Mouse (Mus musculus): ENCODE data around the gene Thg1l.

Thg1l gene

GRCm38 (mm10) chr11:45927456-45927855, 27.8 kb downstream of the Thg1l start:
- DNase-seq (ENCODE audit: low read depth), result no peak

DNA sequence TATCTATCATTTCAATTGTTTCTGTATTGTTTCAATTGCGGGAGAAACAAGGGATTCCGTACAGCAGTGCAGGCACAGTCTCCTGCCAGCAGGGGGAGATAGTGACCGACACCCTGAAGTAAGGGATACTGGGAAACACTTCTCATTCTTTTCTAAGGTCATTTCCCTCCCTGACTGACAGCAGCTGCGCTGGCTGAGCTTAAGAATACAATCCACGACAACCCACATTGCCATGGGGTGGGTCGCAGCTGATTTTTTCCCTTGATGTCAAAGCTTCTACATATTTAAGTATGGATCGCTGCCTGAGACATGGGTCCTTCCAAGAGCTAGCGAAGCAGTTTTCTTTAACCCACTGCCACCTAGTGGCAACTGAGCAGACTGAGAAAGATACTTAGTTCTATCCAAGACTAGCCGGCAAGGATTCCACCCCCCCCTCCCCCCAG, 28.6 kb downstream of the Thg1l start:
- peak; percentile 77 for DNase-seq (ENCODE audit: low read depth)

DNA sequence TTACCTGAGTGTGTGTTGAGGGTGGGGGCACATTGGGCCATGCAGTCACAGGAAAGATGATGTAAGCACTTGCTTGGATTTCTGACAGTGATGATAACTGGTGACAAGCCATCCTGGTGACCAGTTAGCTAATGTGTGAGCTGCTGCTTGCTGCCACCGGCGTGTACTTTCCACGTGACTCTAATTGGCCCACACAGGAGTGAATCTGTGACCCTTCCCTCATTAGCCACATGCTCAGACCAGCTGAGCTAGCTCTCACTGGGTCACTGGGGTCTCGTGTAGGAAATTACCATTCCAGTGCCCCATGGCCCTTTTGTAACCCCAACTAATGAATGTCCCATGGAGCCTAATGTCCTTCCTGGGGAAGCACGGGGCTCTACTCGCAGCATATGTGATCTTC, 29.9 kb downstream of the Thg1l start:
- DNase-seq (ENCODE audit: low read depth), result no peak

DNA sequence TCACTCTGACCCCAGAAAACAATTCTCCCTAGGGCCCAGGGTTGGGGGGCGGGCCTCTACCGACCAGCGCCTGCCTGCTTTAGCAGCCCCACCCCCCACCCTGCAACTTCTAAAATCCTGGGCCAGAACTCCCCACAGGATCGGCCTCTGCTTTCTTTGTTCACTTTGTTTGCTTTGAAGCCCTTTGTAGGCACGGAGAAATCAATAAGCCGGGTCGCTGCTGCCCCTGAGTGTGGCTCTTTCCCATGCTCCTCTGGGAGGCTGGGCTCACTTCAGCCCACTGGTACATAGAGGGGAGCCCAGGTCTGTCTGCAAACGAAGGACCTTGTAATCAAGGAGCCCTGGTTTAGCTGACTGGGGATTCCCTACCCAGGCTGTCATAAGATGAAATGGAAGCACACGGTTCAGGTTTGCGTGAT, 33.8 kb downstream of the Thg1l start:
- no peak for DNase-seq (ENCODE audit: low read depth)

DNA sequence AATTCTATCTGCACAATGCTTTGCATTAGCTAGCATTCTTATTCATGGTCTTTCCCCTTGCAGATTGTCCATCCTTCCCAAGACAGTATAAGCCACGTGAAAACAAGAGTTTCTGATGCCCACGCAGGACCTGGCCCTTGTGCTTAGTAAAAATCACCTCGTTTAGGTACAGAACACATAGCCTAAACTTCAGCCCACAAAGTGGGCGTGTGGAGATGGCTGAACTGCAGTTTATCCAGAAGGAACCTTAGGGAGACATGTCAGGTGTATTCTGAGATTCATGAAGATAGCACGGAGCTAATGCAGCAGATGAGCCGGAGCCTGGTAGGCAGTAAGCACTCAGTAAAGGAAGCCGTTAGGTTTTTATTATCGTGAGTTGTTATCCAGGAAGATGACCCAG, 34.3 kb downstream of the Thg1l start:
- no peak for DNase-seq (ENCODE audit: low read depth)

- DNase-seq (ENCODE audit: low read depth), result no peak
These were observed 36.5 kb downstream of the Thg1l start for GRCm38 (mm10) chr11:45918836-45919235.

DNA sequence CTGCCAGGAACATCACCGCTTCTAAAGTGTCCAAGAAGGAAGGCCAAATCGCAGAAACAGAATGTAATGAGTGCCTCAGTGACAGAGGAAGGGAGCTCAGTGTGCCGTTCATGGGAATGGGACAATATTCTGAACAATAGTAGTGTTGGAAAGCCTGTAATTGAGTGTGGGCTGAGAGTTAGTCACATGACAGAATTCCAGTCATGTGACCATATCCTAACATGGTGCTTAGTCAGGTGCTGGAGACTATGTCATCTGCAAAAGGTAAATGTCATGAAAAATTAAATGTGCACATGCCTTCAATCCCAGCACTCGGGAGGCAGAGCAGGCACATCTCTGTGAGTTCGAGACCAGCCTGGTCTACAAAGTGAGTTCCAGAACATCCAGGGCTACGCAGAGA, 37.3 kb downstream of the Thg1l start:
- DNase-seq (ENCODE audit: low read depth), result no peak

DNA sequence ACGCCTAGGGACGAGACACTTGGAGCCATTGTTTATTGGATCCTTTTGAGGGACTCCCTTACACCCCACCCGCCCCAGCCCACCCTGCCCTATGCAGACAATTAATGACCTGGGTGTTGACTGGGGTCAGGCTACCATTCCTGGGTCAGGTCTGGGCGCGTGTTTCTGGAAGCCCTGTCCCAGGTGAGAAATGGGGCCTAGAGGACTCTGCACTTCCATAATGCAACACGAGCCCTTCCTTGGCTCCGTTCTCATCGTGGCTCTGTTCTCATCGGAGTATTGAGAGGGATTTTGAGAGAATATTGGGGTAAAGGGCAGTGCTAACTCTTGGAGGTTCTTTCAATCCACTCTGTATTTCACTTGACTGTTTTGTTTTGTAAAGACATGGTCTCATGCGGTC, 39.1 kb downstream of the Thg1l start:
- DNase-seq (ENCODE audit: low read depth), result no peak

- no peak for DNase-seq (ENCODE audit: low read depth)
These were observed 44.6 kb downstream of the Thg1l start for GRCm38 (mm10) chr11:45910701-45911100.

- no peak for DNase-seq (ENCODE audit: low read depth)
These were observed 46.4 kb downstream of the Thg1l start for GRCm38 (mm10) chr11:45908894-45909293.

GRCm38 (mm10) chr11:45908070-45908469, 47.2 kb downstream of the Thg1l start:
- no peak for DNase-seq (ENCODE audit: low read depth)

GRCm38 (mm10) chr11:45907301-45907700, 48.0 kb downstream of the Thg1l start:
- no peak for DNase-seq (ENCODE audit: low read depth)

DNA sequence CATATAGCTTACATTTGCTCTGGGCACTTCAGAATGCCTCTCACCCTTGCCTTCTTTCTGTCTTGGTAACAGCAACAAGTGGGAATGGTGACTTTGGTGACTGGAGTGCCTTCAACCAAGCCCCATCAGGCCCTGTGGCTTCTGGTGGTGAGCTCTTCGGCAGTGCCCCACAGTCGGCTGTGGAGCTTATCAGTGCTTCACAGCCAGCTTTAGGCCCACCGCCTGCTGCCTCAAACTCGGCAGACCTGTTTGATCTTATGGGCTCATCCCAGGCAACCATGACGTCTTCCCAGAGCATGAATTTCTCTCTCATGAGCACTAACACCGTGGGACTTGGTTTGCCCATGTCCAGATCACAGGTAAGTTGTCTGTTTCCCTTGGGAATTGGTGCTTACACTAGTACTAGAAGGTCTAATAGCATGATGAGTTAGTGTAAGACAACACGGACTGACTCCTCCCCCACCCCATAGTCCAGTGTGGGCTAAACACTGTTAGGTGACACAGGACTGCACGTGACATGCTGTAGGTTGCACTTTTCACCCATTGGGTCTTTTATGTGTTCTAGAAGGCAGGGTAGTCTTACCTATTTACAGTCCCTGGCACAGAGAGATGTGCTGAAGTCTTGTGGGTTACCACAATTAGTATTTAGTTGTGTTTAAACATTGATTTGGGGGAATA, 49.0 kb downstream of the Thg1l start:
- DNase-seq (ENCODE audit: low read depth), result no peak

DNA sequence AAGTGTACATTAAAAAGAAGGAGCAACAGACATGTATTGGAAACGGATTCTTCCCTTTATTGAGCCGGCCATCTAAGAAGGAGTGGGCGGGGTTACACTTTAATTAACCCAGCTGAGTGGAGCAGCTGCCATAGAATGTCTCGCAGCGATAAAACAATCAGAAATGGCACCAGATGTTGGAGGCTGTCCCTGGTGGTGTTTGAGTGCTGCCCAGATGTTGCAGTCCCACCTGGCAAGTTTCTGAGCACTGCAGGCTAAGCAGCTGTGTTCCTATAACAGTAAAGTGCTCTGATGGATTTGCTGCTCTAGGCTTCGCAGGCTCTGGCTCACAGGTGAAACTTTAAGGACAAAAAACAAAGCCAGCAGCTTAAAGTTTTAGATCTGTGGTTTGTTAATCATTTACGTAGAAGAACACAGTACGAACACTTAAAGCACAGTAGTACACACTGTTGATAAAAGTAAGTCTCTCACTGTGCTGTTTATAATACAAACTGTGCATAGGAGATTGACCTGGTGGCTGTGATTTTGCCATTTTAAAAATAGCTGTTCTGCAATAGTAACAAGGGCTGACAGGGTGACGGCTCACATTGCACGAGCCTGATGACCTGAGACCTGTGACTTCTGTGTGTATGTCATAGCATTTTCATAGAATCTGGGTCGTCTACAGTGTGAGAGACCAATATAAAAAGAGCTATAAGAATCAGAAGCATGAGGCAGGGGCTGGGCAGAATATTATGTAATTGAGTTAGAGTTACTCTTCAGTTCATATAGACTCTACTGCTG, 54.9 kb downstream of the Thg1l start:
- no peak for DNase-seq (ENCODE audit: low read depth)

- no peak for DNase-seq (ENCODE audit: low read depth)
These were observed 57.9 kb downstream of the Thg1l start for GRCm38 (mm10) chr11:45897392-45897791.
